Mouse (Mus musculus): ENCODE data around the gene Tmem168.

The Tmem168 gene

GRCm38 (mm10) chr6:13586154-13586553 is 21.7 kb downstream of the Tmem168 start:
- no peak for DNase-seq (ENCODE audit: low spot score)

- DNase-seq (ENCODE audit: low spot score), result no peak
Measured at GRCm38 (mm10) chr6:13584788-13585187, 23.1 kb downstream of the Tmem168 start.

GRCm38 (mm10) chr6:13582075-13582474 is 25.8 kb downstream of the Tmem168 start:
- no peak for DNase-seq (ENCODE audit: low spot score)

- DNase-seq (ENCODE audit: low spot score), result no peak
Measured at GRCm38 (mm10) chr6:13565734-13566133, 42.2 kb downstream of the Tmem168 start.

GRCm38 (mm10) chr6:13555266-13555665 is 52.6 kb downstream of the Tmem168 start:
- DNase-seq (ENCODE audit: low spot score), result no peak

GRCm38 (mm10) chr6:13541761-13542160 is 66.1 kb downstream of the Tmem168 start:
- DNase-seq (ENCODE audit: low spot score), result no peak

GRCm38 (mm10) chr6:13537275-13537964 is 70.5 kb downstream of the Tmem168 start:
- DNase-seq (ENCODE audit: low spot score), result no peak
